Mouse (Mus musculus) brain, embryonic 14.5 days (tissue): ENCODE results near the gene Shc4.

Source experiments
- CTCF ChIP-seq: fragments of 200-500 bp; IDR thresholded peaks from 2 replicates; pipeline ENCODE4 v1.5.1; 2012; ENCODE audit warnings: inconsistent platforms, mild to moderate bottlenecking, moderate library complexity, borderline replicate concordance; ENCODE audit not compliant: insufficient read depth, insufficient read length; ENCODE audit errors: extremely low read depth
- POLR2A ChIP-seq: fragments of 200-500 bp; IDR thresholded peaks from 2 replicates; pipeline ENCODE4 v1.6.1; 2012; ENCODE audit warnings: mild to moderate bottlenecking, inconsistent platforms, borderline replicate concordance; ENCODE audit not compliant: poor library complexity, insufficient read depth, insufficient read length, severe bottlenecking; ENCODE audit errors: extremely low read depth

DNA sequence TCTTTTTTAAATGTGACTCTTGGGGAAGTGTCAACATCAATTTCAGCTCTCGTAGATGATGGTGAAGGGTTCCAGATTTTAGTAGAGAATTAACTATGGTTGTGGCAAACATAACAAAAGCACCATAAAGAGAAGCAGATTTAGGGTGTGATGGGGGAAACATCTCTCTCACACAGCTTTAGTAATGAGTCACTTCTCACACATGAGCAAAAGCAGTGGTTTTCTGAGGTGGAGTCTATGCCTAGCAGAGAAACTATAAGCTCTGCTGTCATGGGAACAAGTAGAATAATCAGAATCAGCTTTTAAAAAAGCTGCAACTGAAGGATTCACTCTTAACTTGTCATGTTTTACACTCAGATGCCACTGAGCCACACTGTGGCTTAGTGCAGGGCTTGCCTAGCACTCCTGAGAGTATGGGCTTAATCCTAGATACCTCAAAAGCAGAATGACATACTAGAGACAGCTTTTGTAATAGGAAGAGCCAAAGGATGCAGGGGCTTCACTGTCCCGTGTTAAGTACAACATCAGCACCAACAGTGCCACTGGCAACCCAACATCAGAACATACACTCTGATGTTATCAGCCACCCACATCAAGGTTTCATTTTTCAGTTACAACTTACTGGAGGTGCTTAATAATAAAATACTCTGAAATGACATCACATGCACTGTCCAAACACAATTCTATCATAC is 11.5 kb upstream of the Shc4 start:
- TF ChIP-seq CTCF (no peak), POLR2A (no peak)
